Mouse (Mus musculus): ENCODE data around the gene Slc22a8. TPM values are rescaled to one million over a fixed set of nuclear protein-coding genes. Genes with fewer than 3 reads are reported as not detected.

Gene Slc22a8
- 0.07 and 0.12 TPM in 2 replicates for polyA plus RNA-seq (2016; fragmentation: Nextera tagmentation; extraction: Ambion mirVana)

DNA sequence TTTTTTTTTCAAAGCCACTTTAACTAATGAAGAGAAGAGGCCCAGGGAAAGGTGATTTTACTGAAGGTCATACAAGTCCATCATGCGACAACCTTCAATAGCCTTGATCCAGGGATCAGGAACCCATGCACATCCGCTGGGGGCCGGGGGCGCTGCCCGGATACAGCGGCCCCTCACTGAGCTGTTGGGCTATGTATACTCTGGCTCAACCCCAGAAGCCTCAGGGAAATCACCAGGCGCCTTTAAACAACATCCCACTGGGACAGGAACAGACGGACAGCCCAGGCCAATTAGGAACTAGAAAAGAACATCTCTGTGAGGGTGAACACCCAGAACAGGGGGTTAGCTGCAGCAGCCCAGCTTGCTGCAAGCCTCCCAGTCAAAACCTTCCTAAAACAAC lies at the start of gene Slc22a8:
Slc22a8 (plus strand) TSS at position 301 of the 400 bp plus-strand sequence.
- 74% methylated on average over 8 of the region's 8 CpGs for WGBS
- Histone ChIP-seq H3K36me3 (no peaks in the 10 kb centered on the region), H3K27ac (replicated peaks) (peak within 1 kb of the TSS; percentile 33; the same call in 1 of the 2 replicates), H3K9me3 (replicated peaks) (no peaks in the 10 kb centered on the region), H3K4me1 (peaks cover 30% of the 10 kb centered on the region), H3K4me3 (no peak within 1 kb of the TSS), H3K27me3 (ENCODE audit: low read depth, poor library complexity, severe bottlenecking) (no peaks in the 10 kb centered on the region)
- DNase-seq (ENCODE audit: low spot score) = no peak

DNA sequence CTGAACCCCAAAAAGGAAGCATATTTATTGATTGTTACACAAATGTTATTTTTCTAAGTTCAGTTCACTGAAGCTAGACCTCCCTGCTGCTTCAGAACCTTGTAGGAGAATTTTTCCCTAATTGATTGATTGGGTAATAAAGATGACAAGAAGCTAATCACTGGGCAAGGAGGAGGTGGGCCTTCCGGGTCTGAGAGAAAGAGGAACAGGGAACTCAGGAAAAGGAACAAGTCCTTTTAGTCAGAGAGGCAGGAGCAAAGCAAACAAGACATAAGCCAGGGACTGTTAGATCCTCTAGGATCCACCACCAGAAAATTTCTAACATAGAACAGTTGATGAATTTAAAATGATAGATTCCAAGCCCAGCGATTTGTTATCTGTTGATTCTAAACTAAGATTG lies 32.2 kb upstream of the Slc22a8 start:
- no peaks in the 10 kb centered on the region for H3K27me3 ChIP-seq (ENCODE audit: low read depth, poor library complexity, severe bottlenecking)
- no peak for DNase-seq (ENCODE audit: low spot score)
- no peak overlapping the region for H3K27ac ChIP-seq (replicated peaks)
- H3K9me3 ChIP-seq (replicated peaks) = no peaks in the 10 kb centered on the region
- no peaks in the 10 kb centered on the region for H3K36me3 ChIP-seq
- 0 out of 2 replicates have a peak, but pooled peaks cover 4% of the 10 kb centered on the region for H3K4me1 ChIP-seq
- WGBS = 89% methylated on average over 2 of the region's 2 CpGs
- H3K4me3 ChIP-seq = no peak overlapping the region

GRCm38 (mm10) chr19:8564021-8564420 lies 27.0 kb upstream of the Slc22a8 start:
- Histone ChIP-seq H3K27ac (replicated peaks) (no peak overlapping the region), H3K27me3 (ENCODE audit: low read depth, poor library complexity, severe bottlenecking) (no peaks in the 10 kb centered on the region), H3K9me3 (replicated peaks) (no peaks in the 10 kb centered on the region), H3K4me1 (peaks cover 13% of the 10 kb centered on the region), H3K4me3 (no peak overlapping the region), H3K36me3 (no peaks in the 10 kb centered on the region)
- WGBS = 76% methylated on average over 2 of the region's 2 CpGs
- no peak for DNase-seq (ENCODE audit: low spot score)

DNA sequence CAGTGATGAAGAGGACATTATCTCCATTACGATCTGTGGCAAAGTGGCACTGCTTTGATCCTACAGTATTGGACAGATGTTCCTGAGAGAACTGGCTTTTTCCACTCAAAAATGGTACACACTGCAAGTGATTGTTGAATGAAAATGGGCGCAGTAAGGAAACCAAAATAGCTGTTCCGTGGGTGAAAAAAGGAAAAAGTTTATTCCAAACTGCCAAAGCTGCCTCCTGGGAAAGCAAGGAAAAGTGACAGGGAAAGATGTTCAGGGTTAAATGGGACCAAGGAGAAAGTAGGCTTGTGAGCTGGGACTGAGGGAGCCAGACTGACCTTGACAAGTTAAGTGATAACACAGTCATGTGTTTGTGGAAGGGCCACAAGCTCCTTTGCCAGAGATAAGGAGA lies 26.6 kb upstream of the Slc22a8 start:
- Histone ChIP-seq H3K27ac (replicated peaks) (no peak overlapping the region), H3K4me3 (no peak overlapping the region), H3K36me3 (no peaks in the 10 kb centered on the region), H3K27me3 (ENCODE audit: low read depth, poor library complexity, severe bottlenecking) (no peaks in the 10 kb centered on the region), H3K4me1 (peaks cover 16% of the 10 kb centered on the region), H3K9me3 (replicated peaks) (no peaks in the 10 kb centered on the region)
- 88% methylated on average over 3 of the region's 3 CpGs for WGBS
- no peak for DNase-seq (ENCODE audit: low spot score)

DNA sequence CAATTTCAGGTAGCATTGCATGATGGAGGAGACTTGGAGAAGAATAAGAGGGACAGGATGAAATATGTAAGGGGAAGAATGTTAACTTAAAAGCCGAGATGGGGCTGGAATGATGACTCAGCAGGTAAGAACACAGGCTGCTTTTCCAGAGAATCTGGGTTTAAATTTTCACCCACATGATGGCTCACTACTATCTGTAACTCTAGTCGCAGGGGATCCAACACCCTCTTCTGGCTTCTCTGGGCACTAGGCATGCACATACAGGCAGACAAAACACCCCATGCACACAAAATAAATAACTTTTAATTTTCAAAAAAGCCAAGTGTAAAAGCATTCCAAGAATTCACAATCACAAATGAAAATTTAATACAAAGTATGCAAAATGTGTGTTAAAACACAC lies 25.8 kb upstream of the Slc22a8 start:
- Histone ChIP-seq H3K36me3 (no peaks in the 10 kb centered on the region), H3K4me3 (no peak overlapping the region), H3K9me3 (replicated peaks) (no peaks in the 10 kb centered on the region), H3K4me1 (peaks cover 20% of the 10 kb centered on the region), H3K27ac (replicated peaks) (no peak overlapping the region), H3K27me3 (ENCODE audit: low read depth, poor library complexity, severe bottlenecking) (no peaks in the 10 kb centered on the region)
- no peak for DNase-seq (ENCODE audit: low spot score)
- WGBS = 70% methylated on average over 2 of the region's 2 CpGs

DNA sequence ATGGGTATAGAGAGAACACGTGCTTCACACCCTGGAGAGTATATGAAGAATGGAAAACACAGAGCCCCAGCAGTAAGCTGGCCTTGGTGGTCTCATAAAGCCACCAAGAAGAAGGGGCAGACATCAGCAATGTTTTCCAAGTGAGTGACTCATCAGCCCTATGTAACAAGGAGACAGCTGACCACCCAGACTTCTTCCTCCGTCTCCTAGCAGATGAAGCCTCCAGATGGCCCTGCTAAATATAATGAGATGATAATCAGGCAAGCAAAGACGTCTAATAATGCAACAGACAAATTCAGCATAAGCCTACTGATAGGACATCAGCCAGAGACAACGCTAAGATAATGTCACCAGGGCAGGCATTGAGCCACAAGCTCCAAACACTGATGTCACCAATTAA lies 25.1 kb upstream of the Slc22a8 start:
- no peaks in the 10 kb centered on the region for H3K36me3 ChIP-seq
- H3K4me1 ChIP-seq = peaks cover 20% of the 10 kb centered on the region
- DNase-seq (ENCODE audit: low spot score) = no peak
- H3K4me3 ChIP-seq = no peak overlapping the region
- no peaks in the 10 kb centered on the region for H3K9me3 ChIP-seq (replicated peaks)
- WGBS = 48% methylated on average over 4 of the region's 4 CpGs
- H3K27ac ChIP-seq (replicated peaks) = no peak overlapping the region
- H3K27me3 ChIP-seq (ENCODE audit: low read depth, poor library complexity, severe bottlenecking) = no peaks in the 10 kb centered on the region

DNA sequence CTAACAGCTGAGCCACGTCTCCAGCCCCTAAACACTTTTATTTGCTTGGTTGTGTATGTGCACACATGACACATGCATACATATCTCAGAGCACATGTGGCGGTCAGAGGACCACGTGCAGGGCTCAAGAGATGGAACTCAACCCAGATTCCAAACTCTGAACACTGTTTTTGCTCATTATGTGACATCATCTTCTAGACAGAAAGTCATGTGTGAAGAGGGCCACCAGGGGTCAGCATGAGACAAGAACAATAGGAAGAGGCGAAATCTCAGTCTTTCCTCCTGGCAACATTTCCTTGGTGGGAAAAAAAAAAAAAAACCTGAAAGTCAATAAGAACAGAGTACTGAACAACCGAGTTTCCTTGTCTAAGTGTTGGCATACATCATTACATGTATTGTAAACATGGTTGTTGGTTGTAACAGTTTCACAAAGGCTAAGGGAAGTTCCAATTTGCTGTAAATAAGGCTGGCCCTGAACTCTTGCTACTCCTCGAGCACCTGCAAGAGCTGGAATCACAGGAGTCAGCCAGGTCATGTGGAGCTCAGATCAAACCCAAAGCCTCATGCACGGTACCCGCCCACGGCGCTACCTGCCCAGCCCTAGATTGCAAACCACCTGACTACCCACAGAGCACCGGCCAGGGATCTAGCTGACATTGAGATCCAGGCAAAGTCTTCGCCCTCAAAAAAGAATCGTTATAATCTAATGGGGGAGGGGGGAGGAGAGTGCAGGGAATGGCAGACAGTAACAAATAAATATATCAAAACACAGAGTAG lies 23.8 kb upstream of the Slc22a8 start:
- H3K9me3 ChIP-seq (replicated peaks) = no peaks in the 10 kb centered on the region
- H3K27me3 ChIP-seq (ENCODE audit: low read depth, poor library complexity, severe bottlenecking) = no peaks in the 10 kb centered on the region
- H3K36me3 ChIP-seq = no peaks in the 10 kb centered on the region
- WGBS = 49% methylated on average over 13 of the region's 13 CpGs
- H3K27ac ChIP-seq (replicated peaks) = 0 out of 2 replicates have a peak overlapping the region, but pooled peaks have one; percentile 7
- no peak overlapping the region for H3K4me3 ChIP-seq
- H3K4me1 ChIP-seq = peaks cover 20% of the 10 kb centered on the region
- DNase-seq (ENCODE audit: low spot score) = peak; percentile 37

GRCm38 (mm10) chr19:8569453-8569863 lies 21.6 kb upstream of the Slc22a8 start:
- 4% methylated on average over 14 of the region's 14 CpGs for WGBS

GRCm38 (mm10) chr19:8570341-8571040 lies 20.6 kb upstream of the Slc22a8 start:
- WGBS = 70% methylated on average over 2 of the region's 2 CpGs
- H3K9me3 ChIP-seq (replicated peaks) = no peaks in the 10 kb centered on the region
- no peak overlapping the region for H3K27ac ChIP-seq (replicated peaks)
- H3K4me3 ChIP-seq = no peak overlapping the region
- H3K27me3 ChIP-seq (ENCODE audit: low read depth, poor library complexity, severe bottlenecking) = no peaks in the 10 kb centered on the region
- H3K36me3 ChIP-seq = no peaks in the 10 kb centered on the region
- H3K4me1 ChIP-seq = peaks cover 20% of the 10 kb centered on the region
- no peak for DNase-seq (ENCODE audit: low spot score)

More at GRCm38 (mm10) chr19:8569453-8569863, 21.6 kb upstream of the Slc22a8 start:
- H3K4me3 ChIP-seq = peak overlapping the region; percentile 47
- H3K9me3 ChIP-seq (replicated peaks) = no peaks in the 10 kb centered on the region
- peak; percentile 49 for DNase-seq (ENCODE audit: low spot score)
- no peaks in the 10 kb centered on the region for H3K27me3 ChIP-seq (ENCODE audit: low read depth, poor library complexity, severe bottlenecking)
- H3K36me3 ChIP-seq = no peaks in the 10 kb centered on the region
- peaks cover 20% of the 10 kb centered on the region for H3K4me1 ChIP-seq
- H3K27ac ChIP-seq (replicated peaks) = peak overlapping the region; percentile 61

DNA sequence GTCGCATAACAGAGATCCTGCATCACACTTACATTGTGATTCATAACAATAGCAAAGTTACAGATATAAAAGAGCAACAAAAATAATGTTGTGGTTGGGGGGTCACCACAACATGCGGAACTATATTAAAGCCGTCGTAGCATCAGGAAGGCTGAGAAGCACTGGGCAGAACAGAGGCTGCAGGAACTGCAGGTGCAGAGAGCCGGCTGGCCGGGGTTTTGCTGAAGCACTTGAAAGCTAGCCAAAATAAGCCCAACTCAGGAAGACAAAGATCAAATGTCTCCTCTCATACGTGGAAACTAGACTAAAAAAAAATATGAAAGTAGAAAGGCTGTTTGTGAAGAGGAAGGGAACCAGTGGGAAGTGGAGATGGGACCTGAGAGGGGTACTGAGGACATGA lies 19.3 kb upstream of the Slc22a8 start:
- 81% methylated on average over 7 of the region's 7 CpGs for WGBS

GRCm38 (mm10) chr19:8572485-8572884 lies 18.6 kb upstream of the Slc22a8 start:
- Histone ChIP-seq H3K27me3 (ENCODE audit: low read depth, poor library complexity, severe bottlenecking) (no peaks in the 10 kb centered on the region), H3K4me1 (peaks cover 7% of the 10 kb centered on the region), H3K27ac (replicated peaks) (no peak overlapping the region), H3K4me3 (no peak overlapping the region), H3K36me3 (no peaks in the 10 kb centered on the region), H3K9me3 (replicated peaks) (no peaks in the 10 kb centered on the region)
- WGBS = 36% methylated on average over 3 of the region's 3 CpGs
- no peak for DNase-seq (ENCODE audit: low spot score)

More for the DNA sequence above, 19.3 kb upstream of the Slc22a8 start:
- no peaks in the 10 kb centered on the region for H3K36me3 ChIP-seq
- no peak for DNase-seq (ENCODE audit: low spot score)
- no peaks in the 10 kb centered on the region for H3K27me3 ChIP-seq (ENCODE audit: low read depth, poor library complexity, severe bottlenecking)
- H3K4me1 ChIP-seq = peaks cover 10% of the 10 kb centered on the region
- H3K27ac ChIP-seq (replicated peaks) = no peak overlapping the region
- H3K9me3 ChIP-seq (replicated peaks) = no peaks in the 10 kb centered on the region
- no peak overlapping the region for H3K4me3 ChIP-seq

- peaks cover 7% of the 10 kb centered on the region for H3K4me1 ChIP-seq
- H3K9me3 ChIP-seq (replicated peaks) = no peaks in the 10 kb centered on the region
- 90% methylated on average over 4 of the region's 4 CpGs for WGBS
- H3K27me3 ChIP-seq (ENCODE audit: low read depth, poor library complexity, severe bottlenecking) = peaks cover 8% of the 10 kb centered on the region; the same call in 1 of the 2 replicates
- H3K27ac ChIP-seq (replicated peaks) = no peak overlapping the region
- no peak for DNase-seq (ENCODE audit: low spot score)
- no peaks in the 10 kb centered on the region for H3K36me3 ChIP-seq
- no peak overlapping the region for H3K4me3 ChIP-seq
Measured at GRCm38 (mm10) chr19:8577432-8577831, 13.6 kb upstream of the Slc22a8 start.

Data from midbrain, embryonic 10.5 days (tissue).